Mouse (Mus musculus): Measurements from ENCODE around the gene Alg14. TPM values are rescaled to one million over a fixed set of nuclear protein-coding genes. Genes with fewer than 3 reads are reported as not detected.

The Alg14 gene
- total and polyA plus RNA-seq, 3 experiments, result 3.2 to 20.1 TPM; not detected in 1

DNA sequence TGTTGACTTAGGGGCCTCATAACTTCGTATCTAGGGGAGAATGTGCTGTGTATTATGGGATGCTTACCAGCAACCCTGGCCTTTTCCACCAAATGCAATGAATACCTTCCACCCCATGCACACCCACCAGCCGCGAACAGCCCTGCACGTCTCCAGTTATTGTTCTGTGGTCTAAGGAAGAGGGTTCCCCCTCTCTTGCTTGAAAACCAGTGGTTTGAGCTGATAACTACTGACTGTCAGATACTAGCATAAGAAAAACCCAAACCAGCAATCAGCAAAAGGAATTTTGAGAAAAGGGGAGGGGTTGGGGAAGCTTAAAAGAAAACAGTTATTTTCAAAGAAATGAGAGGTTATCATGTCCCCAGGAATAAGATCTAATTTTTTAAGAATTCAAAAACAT lies 17.9 kb downstream of the Alg14 start:
- no peak overlapping the region for H3K9ac ChIP-seq (ENCODE audit: control insufficient read depth, low read depth, low read length, poor library complexity, severe bottlenecking)
- no peak overlapping the region for H3K27ac ChIP-seq (ENCODE audit: control insufficient read depth, low read depth, low read length)
- H3K4me1 ChIP-seq (ENCODE audit: control insufficient read depth in 1 of 2, insufficient read depth in 2 of 2, low read length in 2 of 2), result no peaks in the 10 kb centered on the region; a peak in 1 of 4 replicates
- TF ChIP-seq TCF12 (IDR thresholded peaks at IDR 0.05; ENCODE audit: low read depth, low read length) (no peak), TAL1 (IDR thresholded peaks at IDR 0.05; ENCODE audit: low read length) (no peak)
- H3K4me3 ChIP-seq (ENCODE audit: control insufficient read depth in 1 of 2, insufficient read depth in 1 of 2, low read depth in 2 of 2, low read length in 2 of 2), result no peak overlapping the region
- DNase-seq (ENCODE audit: low read depth, low spot score), result peak; percentile 18
- no peaks in the 10 kb centered on the region for H3K36me3 ChIP-seq (ENCODE audit: control insufficient read depth in 1 of 2, insufficient read depth in 2 of 2, low read length in 2 of 2)
- H3K9me3 ChIP-seq (replicated peaks; ENCODE audit: insufficient read depth, low read length), result no peaks in the 10 kb centered on the region
- no peaks in the 10 kb centered on the region for H3K79me2 ChIP-seq (ENCODE audit: control insufficient read depth, insufficient read depth, low read length, poor library complexity)
- H3K27me3 ChIP-seq (ENCODE audit: control insufficient read depth in 1 of 2, insufficient read depth in 2 of 2, low read length in 2 of 2), result no peaks in the 10 kb centered on the region

- H3K4me1 ChIP-seq (ENCODE audit: control insufficient read depth in 1 of 2, insufficient read depth in 2 of 2, low read length in 2 of 2), result no peaks in the 10 kb centered on the region; a peak in 1 of 4 replicates
- no peaks in the 10 kb centered on the region for H3K79me2 ChIP-seq (ENCODE audit: control insufficient read depth, insufficient read depth, low read length, poor library complexity)
- no peak overlapping the region for H3K4me3 ChIP-seq (ENCODE audit: control insufficient read depth in 1 of 2, insufficient read depth in 1 of 2, low read depth in 2 of 2, low read length in 2 of 2)
- H3K27me3 ChIP-seq (ENCODE audit: control insufficient read depth in 1 of 2, insufficient read depth in 2 of 2, low read length in 2 of 2), result no peaks in the 10 kb centered on the region
- H3K9ac ChIP-seq (ENCODE audit: control insufficient read depth, low read depth, low read length, poor library complexity, severe bottlenecking), result no peak overlapping the region
- DNase-seq (ENCODE audit: low read depth, low spot score), result no peak
- H3K27ac ChIP-seq (ENCODE audit: control insufficient read depth, low read depth, low read length), result no peak overlapping the region
- TF ChIP-seq GABPA (IDR thresholded peaks at IDR 0.05; ENCODE audit: low read depth, low read length) (no peak), SMC3 (IDR thresholded peaks at IDR 0.05; ENCODE audit: low read depth, low read length) (peak; percentile 18; the same call in 1 of the 2 replicates), MEF2A (IDR thresholded peaks at IDR 0.05; ENCODE audit: extremely low read depth, insufficient replicate concordance, low read depth, low read length, poor library complexity, severe bottlenecking) (no peak), TBP (IDR thresholded peaks at IDR 0.05; ENCODE audit: low read depth, low read length) (no peak), RAD21 (IDR thresholded peaks at IDR 0.05; ENCODE audit: low read depth, low read length) (peak; percentile 1; the same call in 1 of the 2 replicates)
- no peaks in the 10 kb centered on the region for H3K36me3 ChIP-seq (ENCODE audit: control insufficient read depth in 1 of 2, insufficient read depth in 2 of 2, low read length in 2 of 2)
- no peaks in the 10 kb centered on the region for H3K9me3 ChIP-seq (replicated peaks; ENCODE audit: insufficient read depth, low read length)
Observed at GRCm38 (mm10) chr3:121309896-121310714, 18.5 kb downstream of the Alg14 start.

DNA sequence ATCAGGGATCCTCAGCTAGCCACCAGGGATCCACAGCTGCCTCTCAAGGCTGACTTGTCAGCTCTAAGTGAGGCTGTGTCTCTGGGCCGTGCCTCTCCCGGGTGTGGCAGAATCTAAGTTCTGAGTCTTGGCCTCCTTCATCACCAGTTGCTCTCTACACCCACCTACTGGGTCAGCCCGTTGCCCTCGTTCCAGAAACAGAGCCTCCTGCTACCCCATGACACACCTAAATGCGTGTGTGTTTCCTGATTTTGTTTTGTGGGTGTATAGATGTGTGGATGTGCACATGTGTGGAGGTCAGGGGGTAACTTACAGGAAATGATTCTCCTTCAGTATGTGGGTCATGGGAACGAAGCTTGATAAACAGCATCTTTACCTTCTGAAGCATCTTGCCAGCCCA lies 20.9 kb downstream of the Alg14 start:
- Histone ChIP-seq H3K4me1 (ENCODE audit: control insufficient read depth in 1 of 2, insufficient read depth in 2 of 2, low read length in 2 of 2) (no peaks in the 10 kb centered on the region; a peak in 1 of 4 replicates), H3K9me3 (replicated peaks; ENCODE audit: insufficient read depth, low read length) (no peaks in the 10 kb centered on the region), H3K27ac (ENCODE audit: control insufficient read depth, low read depth, low read length) (no peak overlapping the region), H3K4me3 (ENCODE audit: control insufficient read depth in 1 of 2, insufficient read depth in 1 of 2, low read depth in 2 of 2, low read length in 2 of 2) (no peak overlapping the region), H3K79me2 (ENCODE audit: control insufficient read depth, insufficient read depth, low read length, poor library complexity) (no peaks in the 10 kb centered on the region), H3K27me3 (ENCODE audit: control insufficient read depth in 1 of 2, insufficient read depth in 2 of 2, low read length in 2 of 2) (no peaks in the 10 kb centered on the region), H3K9ac (ENCODE audit: control insufficient read depth, low read depth, low read length, poor library complexity, severe bottlenecking) (no peak overlapping the region), H3K36me3 (ENCODE audit: control insufficient read depth in 1 of 2, insufficient read depth in 2 of 2, low read length in 2 of 2) (no peaks in the 10 kb centered on the region)
- DNase-seq (ENCODE audit: low read depth, low spot score), result no peak
- no peak for TF ChIP-seq NRF1 (IDR thresholded peaks at IDR 0.05; ENCODE audit: insufficient read depth, low read depth, low read length, poor library complexity, severe bottlenecking)
- TF ChIP-seq ZMIZ1 (IDR thresholded peaks at IDR 0.05; ENCODE audit: low read depth, low read length), result no peak
- TF ChIP-seq HCFC1 (IDR thresholded peaks at IDR 0.05; ENCODE audit: low read depth, low read length), result no peak
- no peak for TF ChIP-seq JUND (IDR thresholded peaks at IDR 0.05; ENCODE audit: low read depth, low read length)
- TF ChIP-seq GABPA (IDR thresholded peaks at IDR 0.05; ENCODE audit: low read depth, low read length), result no peak
- no peak for TF ChIP-seq UBTF (IDR thresholded peaks at IDR 0.05; ENCODE audit: borderline replicate concordance, insufficient read depth, low read depth, low read length)
- no peak for TF ChIP-seq GATA1 (IDR thresholded peaks at IDR 0.05; ENCODE audit: low read depth, low read length)
- TF ChIP-seq EP300 (IDR thresholded peaks at IDR 0.05; ENCODE audit: low read depth in 1 of 2, low read length in 2 of 2), result no peak
- TF ChIP-seq POLR2AphosphoS5 (IDR thresholded peaks at IDR 0.05; ENCODE audit: borderline replicate concordance, low read depth, low read length), result no peak
- no peak for TF ChIP-seq USF2 (IDR thresholded peaks at IDR 0.05; ENCODE audit: borderline replicate concordance in 1 of 2, insufficient read depth in 1 of 2, low read depth in 1 of 2, low read length in 2 of 2)
- no peak for TF ChIP-seq POLR2AphosphoS2 (IDR thresholded peaks at IDR 0.05; ENCODE audit: low read length)
